ENCODE assay signal across 17 mouse cellular contexts in the genomic region with DNA sequence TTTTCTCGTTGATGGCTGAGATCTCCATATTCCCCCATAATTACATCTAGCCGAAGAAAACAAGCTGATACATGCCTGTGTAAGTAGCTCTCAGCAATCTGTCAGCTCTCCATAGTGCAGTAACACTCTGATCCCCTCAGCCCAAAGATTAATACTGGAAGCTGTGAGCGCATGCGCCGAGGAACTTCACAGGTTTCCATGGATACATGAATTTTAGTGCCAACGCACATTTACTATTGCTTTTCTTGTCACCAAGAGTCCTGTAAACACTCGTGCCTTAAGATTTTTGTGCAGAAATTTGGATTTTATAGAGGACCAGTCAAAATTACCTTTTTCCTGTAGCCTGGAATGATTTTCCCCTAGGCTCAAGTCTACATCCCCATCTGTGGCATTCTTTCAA. TPM values are rescaled to one million over a fixed set of nuclear protein-coding genes. Genes with fewer than 3 reads are reported as not detected.
A peak's percentile ranks its signal among the peaks of the same experiment; 100 is the strongest.
DNase-seq lines count a peak whose midpoint lies in the region; ATAC-seq lines count a peak whose summit lies in the region.
"Had no signal": no experiment of that assay in that cellular context is flagged by ENCODE, and none has a peak within 500 bp of the region (broad histone marks: within the 10 kb centered on the region; RNA-seq: fewer than 3 reads in every experiment).

No protein-coding gene starts in this region.

- no peak overlapping the region for H3K4me3 ChIP-seq in forebrain, embryonic 13.5 days
- H3K4me3 ChIP-seq in forebrain, embryonic 11.5 days (ENCODE audit: low read depth, low read length) = no peak overlapping the region
- no peak overlapping the region for H3K4me3 ChIP-seq in limb, embryonic 12.5 days (replicated peaks)
- no peak overlapping the region for H3K4me3 ChIP-seq in limb, embryonic 10.5 days
- H3K4me3 ChIP-seq: heart, embryonic 12.5 days; kidney, embryonic 15.5 days had no signal

- no peaks in the 10 kb centered on the region for H3K36me3 ChIP-seq in forebrain, embryonic 13.5 days (ENCODE audit: poor library complexity, severe bottlenecking)
- H3K36me3 ChIP-seq in forebrain, embryonic 11.5 days (ENCODE audit: control insufficient read depth, insufficient read depth, low read length) = no peaks in the 10 kb centered on the region
- H3K36me3 ChIP-seq in limb, embryonic 12.5 days = no peaks in the 10 kb centered on the region
- no peaks in the 10 kb centered on the region for H3K36me3 ChIP-seq in limb, embryonic 10.5 days
- H3K36me3 ChIP-seq: heart, embryonic 12.5 days; kidney, embryonic 15.5 days had no signal

- H3K9me3 ChIP-seq in forebrain, embryonic 13.5 days (replicated peaks) = no peaks in the 10 kb centered on the region
- no peaks in the 10 kb centered on the region for H3K9me3 ChIP-seq in forebrain, embryonic 11.5 days (ENCODE audit: control insufficient read depth, low read length)
- H3K9me3 ChIP-seq in limb, embryonic 12.5 days = no peaks in the 10 kb centered on the region
- no peaks in the 10 kb centered on the region for H3K9me3 ChIP-seq in limb, embryonic 10.5 days (replicated peaks)
- H3K9me3 ChIP-seq: heart, embryonic 12.5 days; kidney, embryonic 15.5 days had no signal

- no peak overlapping the region for H3K4me2 ChIP-seq in forebrain, embryonic 13.5 days
- no peak overlapping the region for H3K4me2 ChIP-seq in forebrain, embryonic 11.5 days (ENCODE audit: low read depth, low read length, severe bottlenecking)
- no peak overlapping the region for H3K4me2 ChIP-seq in limb, embryonic 12.5 days
- H3K4me2 ChIP-seq: heart, embryonic 12.5 days; kidney, embryonic 15.5 days had no signal

- peaks cover 12% of the 10 kb centered on the region; the same call in 1 of the 2 replicates for H3K27me3 ChIP-seq in forebrain, embryonic 13.5 days
- no peaks in the 10 kb centered on the region for H3K27me3 ChIP-seq in forebrain, embryonic 11.5 days (ENCODE audit: control insufficient read depth, insufficient read depth, low read length)
- peaks cover 39% of the 10 kb centered on the region for H3K27me3 ChIP-seq in limb, embryonic 12.5 days
- H3K27me3 ChIP-seq in limb, embryonic 10.5 days (ENCODE audit: low read depth, poor library complexity, severe bottlenecking) = peaks cover 21% of the 10 kb centered on the region

- 64% methylated on average over 7 of the region's 7 CpGs for WGBS in forebrain, embryonic 13.5 days
- 81% methylated on average over 7 of the region's 7 CpGs for WGBS in forebrain, embryonic 11.5 days
- 49% methylated on average over 7 of the region's 7 CpGs for WGBS in limb, embryonic 12.5 days
- 87% methylated on average over 7 of the region's 7 CpGs for WGBS in limb, embryonic 10.5 days

- H3K4me1 ChIP-seq in forebrain, embryonic 13.5 days = no peaks in the 10 kb centered on the region
- no peaks in the 10 kb centered on the region for H3K4me1 ChIP-seq in forebrain, embryonic 11.5 days (replicated peaks; ENCODE audit: control insufficient read depth, insufficient read depth, low read length)
- peaks cover 14% of the 10 kb centered on the region for H3K4me1 ChIP-seq in limb, embryonic 12.5 days (replicated peaks)
- H3K4me1 ChIP-seq in limb, embryonic 10.5 days = peaks cover 4% of the 10 kb centered on the region

- no peak overlapping the region for H3K27ac ChIP-seq in forebrain, embryonic 13.5 days
- H3K27ac ChIP-seq in forebrain, embryonic 11.5 days (ENCODE audit: low read depth, low read length) = no peak overlapping the region
- H3K27ac ChIP-seq in limb, embryonic 12.5 days = no peak overlapping the region
- H3K27ac ChIP-seq in limb, embryonic 10.5 days = no peak overlapping the region
- H3K27ac ChIP-seq: kidney, embryonic 15.5 days had no signal

- ATAC-seq in forebrain, embryonic 13.5 days = peak; percentile 84; the same call in 1 of the 2 replicates
- no peak for ATAC-seq in forebrain, embryonic 11.5 days (replicated peaks; ENCODE audit: low FRiP score)
- ATAC-seq in limb, embryonic 12.5 days (ENCODE audit: insufficient number of reproducible peaks, insufficient read depth, low FRiP score, low TSS enrichment, low read depth) = 0 out of 2 replicates have a peak, but pooled peaks have one; percentile 43
- ATAC-seq in megakaryocyte-erythroid progenitor cell, adult 5-6 weeks (replicated peaks; ENCODE audit: low FRiP score, low TSS enrichment, poor library complexity, severe bottlenecking) = no peak
- ATAC-seq: liver, postnatal 0 days had no signal

- DNase-seq in forebrain, embryonic 11.5 days (ENCODE audit: low spot score) = no peak
- DNase-seq in limb, embryonic 10.5 days (ENCODE audit: low spot score) = no peak
- DNase-seq in layer of hippocampus, postnatal 14 days (ENCODE audit: low spot score in 2 of 2) = peak; percentile 39 to 72
- peak; percentile 71 to 73 for DNase-seq in right cerebral cortex, postnatal 10 days (ENCODE audit: low spot score in 2 of 2)
- no peak for DNase-seq in spleen, adult 18-20 months
- DNase-seq: adrenal gland, postnatal 25 days; cerebellum, adult 18-20 months; embryo, embryonic 11 days; gastrocnemius, postnatal 10 days; liver, postnatal 0 days had no signal

- H3K9ac ChIP-seq in forebrain, embryonic 13.5 days = no peak overlapping the region
- no peak overlapping the region for H3K9ac ChIP-seq in forebrain, embryonic 11.5 days (ENCODE audit: low read length)
- no peak overlapping the region for H3K9ac ChIP-seq in limb, embryonic 12.5 days (replicated peaks)
- H3K9ac ChIP-seq: heart, embryonic 12.5 days; kidney, embryonic 15.5 days; liver, postnatal 0 days had no signal

RNA-seq across cellular contexts. Expression of gene Hrasls, which starts 4.6 kb away (rescaled TPM):
- 1.8 and 2.1 TPM in 2 replicates for polyA plus RNA-seq in forebrain, embryonic 13.5 days (2015; fragmentation: Nextera tagmentation; extraction: Ambion mirVana)
- 1.8 TPM in 2 replicates for polyA plus RNA-seq in forebrain, embryonic 11.5 days (2014; fragmentation: Nextera tagmentation; extraction: Ambion mirVana)
- polyA plus RNA-seq in limb, embryonic 12.5 days (2016; fragmentation: Nextera tagmentation; extraction: Ambion mirVana) = 1.1 and 2.0 TPM in 2 replicates
- polyA plus RNA-seq in limb, embryonic 10.5 days (2016; fragmentation: Nextera tagmentation; extraction: Ambion mirVana) = 0.33 and 1.1 TPM in 2 replicates
- 10 to 100 TPM; 11.0 to 12.2 TPM for total RNA-seq in layer of hippocampus, postnatal 14 days (2021)
- not detected in 2 replicates for total RNA-seq in megakaryocyte-erythroid progenitor cell, adult 5-6 weeks (2014; fragmentation: Nextera tagmentation)
- not detected in 2 replicates for total RNA-seq in megakaryocyte-erythroid progenitor cell, adult 5-6 weeks (2017)
- total RNA-seq: hematopoietic stem cell, adult 5-6 weeks; megakaryocyte progenitor cell, adult 5-6 weeks had no signal
- polyA plus RNA-seq: liver, postnatal 0 days had no signal

Comparison
In these comparisons a context has a peak if more than half of its experiments do, and no peak if none do; other contexts are left out.
1. ATAC-seq: peak in forebrain, embryonic 13.5 days (single experiment) and limb, embryonic 12.5 days (single experiment); none in forebrain, embryonic 11.5 days (single experiment) and megakaryocyte-erythroid progenitor cell, adult 5-6 weeks (single experiment).
2. DNase-seq: peak in layer of hippocampus, postnatal 14 days (2 of 2) and right cerebral cortex, postnatal 10 days (2 of 2); none in forebrain, embryonic 11.5 days (single experiment), limb, embryonic 10.5 days (single experiment) and spleen, adult 18-20 months (0 of 2).